Mouse (Mus musculus): Measurements from ENCODE around the gene Ezr.

GRCm38 (mm10) chr17:6763513-6764226 lies 18.9 kb downstream of the Ezr start:
- TF ChIP-seq TAL1 (IDR thresholded peaks at IDR 0.05; ENCODE audit: low read length), result no peak
- no peak for TF ChIP-seq GATA1 (IDR thresholded peaks at IDR 0.05; ENCODE audit: low read length)
